Mouse (Mus musculus): ENCODE data around the gene Dbx2. TPM values are rescaled to one million over a fixed set of nuclear protein-coding genes. Genes with fewer than 3 reads are reported as not detected.
A peak's percentile ranks its signal among the peaks of the same experiment; 100 is the strongest.

The Dbx2 gene
- total RNA-seq, 2 experiments from 2014 or later, result not detected

GRCm38 (mm10) chr15:95622797-95623196 is 33.0 kb downstream of the Dbx2 start:
- DNase-seq, result no peak

GRCm38 (mm10) chr15:95612600-95612999 is 43.2 kb downstream of the Dbx2 start:
- no peak for DNase-seq

- DNase-seq, result no peak
Measured at GRCm38 (mm10) chr15:95601179-95601578, 54.6 kb downstream of the Dbx2 start.

- peak in 1 of 2 experiments; percentile 6 for DNase-seq
Measured at GRCm38 (mm10) chr15:95598630-95599029, 57.1 kb downstream of the Dbx2 start.

GRCm38 (mm10) chr15:95586906-95587305 is 68.9 kb downstream of the Dbx2 start:
- no peak for DNase-seq

GRCm38 (mm10) chr15:95584891-95585290 is 70.9 kb downstream of the Dbx2 start:
- no peak for DNase-seq

GRCm38 (mm10) chr15:95574661-95575060 is 81.1 kb downstream of the Dbx2 start:
- peak; percentile 22 to 65 for DNase-seq

Other genes starting within 250 kb of the Dbx2 start
- gene Nell2, start 127.4 kb downstream of the Dbx2 start, total RNA-seq (2021), result not detected
- 10 to 100 TPM; 15.9 to 18.3 TPM for gene Ano6, start 134.9 kb upstream of the Dbx2 start, total RNA-seq (2021)